Mouse (Mus musculus): ENCODE data around the gene Vamp3. TPM values are rescaled to one million over a fixed set of nuclear protein-coding genes. Genes with fewer than 3 reads are reported as not detected.

Gene Vamp3
- 127 TPM in 2 replicates for polyA plus RNA-seq (2015; fragmentation: Nextera tagmentation; extraction: Ambion mirVana)

- peak within 1 kb of the TSS; percentile 81 for H3K4me2 ChIP-seq (replicated peaks; ENCODE audit: low read depth, low read length)
- H3K27me3 ChIP-seq (ENCODE audit: insufficient read depth, low read length): no peaks in the 10 kb centered on the region
- peaks cover 11% of the 10 kb centered on the region for H3K9me3 ChIP-seq (ENCODE audit: low read length)
- peaks cover 19% of the 10 kb centered on the region; the same call in 1 of the 2 replicates for H3K36me3 ChIP-seq (ENCODE audit: insufficient read depth, low read length)
- WGBS: under 1% methylated on average over 109 of the region's 114 CpGs
- peak; percentile 99 for ATAC-seq (ENCODE audit: low FRiP score, low TSS enrichment)
- peaks cover 12% of the 10 kb centered on the region for H3K4me1 ChIP-seq (ENCODE audit: insufficient read depth, low read length)
- H3K4me3 ChIP-seq (ENCODE audit: low read length): peak within 1 kb of the TSS; percentile 91
- H3K27ac ChIP-seq (ENCODE audit: low read length): peak within 1 kb of the TSS; percentile 95
- peak within 1 kb of the TSS; percentile 93 for H3K9ac ChIP-seq (replicated peaks; ENCODE audit: low read length)
These were observed at the start of gene Vamp3 for GRCm38 (mm10) chr4:151057347-151058321. Vamp3 (minus strand) TSS chr4:151057963.

GRCm38 (mm10) chr4:151106468-151106867 lies 48.7 kb upstream of the Vamp3 start:
- H3K4me3 ChIP-seq (ENCODE audit: low read length): no peak overlapping the region
- H3K9me3 ChIP-seq (ENCODE audit: low read length): peaks cover 5% of the 10 kb centered on the region; the same call in 1 of the 2 replicates
- ATAC-seq (ENCODE audit: low FRiP score, low TSS enrichment): no peak
- peaks cover 10% of the 10 kb centered on the region for H3K4me1 ChIP-seq (ENCODE audit: insufficient read depth, low read length)
- H3K9ac ChIP-seq (replicated peaks; ENCODE audit: low read length): no peak overlapping the region
- 33% methylated on average over 10 of the region's 10 CpGs for WGBS
- no peak overlapping the region for H3K4me2 ChIP-seq (replicated peaks; ENCODE audit: low read depth, low read length)
- no peak overlapping the region for H3K27ac ChIP-seq (ENCODE audit: low read length)
- no peaks in the 10 kb centered on the region for H3K36me3 ChIP-seq (ENCODE audit: insufficient read depth, low read length)
- peaks cover 40% of the 10 kb centered on the region for H3K27me3 ChIP-seq (ENCODE audit: insufficient read depth, low read length)

- Histone ChIP-seq H3K36me3 (ENCODE audit: insufficient read depth, low read length) (no peaks in the 10 kb centered on the region), H3K4me3 (ENCODE audit: low read length) (no peak overlapping the region), H3K9ac (replicated peaks; ENCODE audit: low read length) (no peak overlapping the region), H3K4me1 (ENCODE audit: insufficient read depth, low read length) (peaks cover 10% of the 10 kb centered on the region), H3K27ac (ENCODE audit: low read length) (no peak overlapping the region), H3K4me2 (replicated peaks; ENCODE audit: low read depth, low read length) (no peak overlapping the region), H3K27me3 (ENCODE audit: insufficient read depth, low read length) (peaks cover 40% of the 10 kb centered on the region), H3K9me3 (ENCODE audit: low read length) (peaks cover 9% of the 10 kb centered on the region; the same call in 1 of the 2 replicates)
- 72% methylated on average over 6 of the region's 6 CpGs for WGBS
- ATAC-seq (ENCODE audit: low FRiP score, low TSS enrichment): no peak
These were observed 48.1 kb upstream of the Vamp3 start for GRCm38 (mm10) chr4:151105886-151106285.

GRCm38 (mm10) chr4:151104147-151104546 lies 46.4 kb upstream of the Vamp3 start:
- Histone ChIP-seq H3K4me3 (ENCODE audit: low read length) (no peak overlapping the region), H3K27ac (ENCODE audit: low read length) (no peak overlapping the region), H3K4me1 (ENCODE audit: insufficient read depth, low read length) (peaks cover 10% of the 10 kb centered on the region), H3K36me3 (ENCODE audit: insufficient read depth, low read length) (no peaks in the 10 kb centered on the region), H3K9ac (replicated peaks; ENCODE audit: low read length) (no peak overlapping the region), H3K4me2 (replicated peaks; ENCODE audit: low read depth, low read length) (no peak overlapping the region), H3K9me3 (ENCODE audit: low read length) (peaks cover 9% of the 10 kb centered on the region; the same call in 1 of the 2 replicates), H3K27me3 (ENCODE audit: insufficient read depth, low read length) (peaks cover 25% of the 10 kb centered on the region)
- no peak for ATAC-seq (ENCODE audit: low FRiP score, low TSS enrichment)
- 80% methylated on average over 10 of the region's 10 CpGs for WGBS

GRCm38 (mm10) chr4:151103646-151104045 lies 45.9 kb upstream of the Vamp3 start:
- Histone ChIP-seq H3K27ac (ENCODE audit: low read length) (no peak overlapping the region), H3K4me2 (replicated peaks; ENCODE audit: low read depth, low read length) (no peak overlapping the region), H3K27me3 (ENCODE audit: insufficient read depth, low read length) (peaks cover 20% of the 10 kb centered on the region), H3K9me3 (ENCODE audit: low read length) (peaks cover 9% of the 10 kb centered on the region; the same call in 1 of the 2 replicates), H3K4me1 (ENCODE audit: insufficient read depth, low read length) (peaks cover 10% of the 10 kb centered on the region), H3K4me3 (ENCODE audit: low read length) (no peak overlapping the region), H3K9ac (replicated peaks; ENCODE audit: low read length) (no peak overlapping the region), H3K36me3 (ENCODE audit: insufficient read depth, low read length) (no peaks in the 10 kb centered on the region)
- 80% methylated on average over 11 of the region's 11 CpGs for WGBS
- no peak for ATAC-seq (ENCODE audit: low FRiP score, low TSS enrichment)

GRCm38 (mm10) chr4:151097104-151097438 lies 39.3 kb upstream of the Vamp3 start:
- Histone ChIP-seq H3K4me2 (replicated peaks; ENCODE audit: low read depth, low read length) (no peak overlapping the region), H3K9me3 (ENCODE audit: low read length) (peaks cover 9% of the 10 kb centered on the region; the same call in 1 of the 2 replicates), H3K4me1 (ENCODE audit: insufficient read depth, low read length) (peaks cover 10% of the 10 kb centered on the region; the same call in 1 of the 2 replicates), H3K27me3 (ENCODE audit: insufficient read depth, low read length) (no peaks in the 10 kb centered on the region), H3K36me3 (ENCODE audit: insufficient read depth, low read length) (no peaks in the 10 kb centered on the region), H3K27ac (ENCODE audit: low read length) (no peak overlapping the region), H3K4me3 (ENCODE audit: low read length) (no peak overlapping the region), H3K9ac (replicated peaks; ENCODE audit: low read length) (no peak overlapping the region)
- 84% methylated on average over 11 of the region's 11 CpGs for WGBS
- no peak for ATAC-seq (ENCODE audit: low FRiP score, low TSS enrichment)

- Histone ChIP-seq H3K36me3 (ENCODE audit: insufficient read depth, low read length) (no peaks in the 10 kb centered on the region), H3K9ac (replicated peaks; ENCODE audit: low read length) (no peak overlapping the region), H3K4me2 (replicated peaks; ENCODE audit: low read depth, low read length) (no peak overlapping the region), H3K4me1 (ENCODE audit: insufficient read depth, low read length) (peaks cover 10% of the 10 kb centered on the region; the same call in 1 of the 2 replicates), H3K27me3 (ENCODE audit: insufficient read depth, low read length) (no peaks in the 10 kb centered on the region), H3K27ac (ENCODE audit: low read length) (no peak overlapping the region), H3K9me3 (ENCODE audit: low read length) (peaks cover 4% of the 10 kb centered on the region; the same call in 1 of the 2 replicates), H3K4me3 (ENCODE audit: low read length) (no peak overlapping the region)
- no peak for ATAC-seq (ENCODE audit: low FRiP score, low TSS enrichment)
- WGBS: 69% methylated on average over 18 of the region's 18 CpGs
These were observed 38.8 kb upstream of the Vamp3 start for GRCm38 (mm10) chr4:151096334-151097103.

- Histone ChIP-seq H3K4me2 (replicated peaks; ENCODE audit: low read depth, low read length) (no peak overlapping the region), H3K27me3 (ENCODE audit: insufficient read depth, low read length) (no peaks in the 10 kb centered on the region), H3K36me3 (ENCODE audit: insufficient read depth, low read length) (no peaks in the 10 kb centered on the region), H3K4me1 (ENCODE audit: insufficient read depth, low read length) (peaks cover 18% of the 10 kb centered on the region), H3K4me3 (ENCODE audit: low read length) (no peak overlapping the region), H3K9ac (replicated peaks; ENCODE audit: low read length) (no peak overlapping the region), H3K27ac (ENCODE audit: low read length) (no peak overlapping the region), H3K9me3 (ENCODE audit: low read length) (no peaks in the 10 kb centered on the region)
- no peak for ATAC-seq (ENCODE audit: low FRiP score, low TSS enrichment)
- WGBS: 41% methylated on average over 2 of the region's 2 CpGs
These were observed 37.4 kb upstream of the Vamp3 start for GRCm38 (mm10) chr4:151095207-151095606.

- no peak for ATAC-seq (ENCODE audit: low FRiP score, low TSS enrichment)
- H3K4me2 ChIP-seq (replicated peaks; ENCODE audit: low read depth, low read length): no peak within 1 kb of the TSS
- no peaks in the 10 kb centered on the region for H3K27me3 ChIP-seq (ENCODE audit: insufficient read depth, low read length)
- H3K27ac ChIP-seq (ENCODE audit: low read length): no peak within 1 kb of the TSS
- H3K4me3 ChIP-seq (ENCODE audit: low read length): no peak within 1 kb of the TSS
- H3K4me1 ChIP-seq (ENCODE audit: insufficient read depth, low read length): peaks cover 9% of the 10 kb centered on the region
- H3K9me3 ChIP-seq (ENCODE audit: low read length): no peaks in the 10 kb centered on the region
- no peak within 1 kb of the TSS for H3K9ac ChIP-seq (replicated peaks; ENCODE audit: low read length)
- peaks cover 4% of the 10 kb centered on the region; the same call in 1 of the 2 replicates for H3K36me3 ChIP-seq (ENCODE audit: insufficient read depth, low read length)
- WGBS: 92% methylated on average over 7 of the region's 7 CpGs
These were observed 31.5 kb upstream of the Vamp3 start, which contains the start of gene Gm13090 for GRCm38 (mm10) chr4:151089270-151089669. Gm13090 (plus strand) TSS chr4:151089570.

All from kidney, embryonic 16.5 days (tissue).